18 mouse cellular contexts compared by ENCODE assay signal in genomic region chr11:55601447-55602065, GRCm38 (mm10). TPM values are rescaled to one million over a fixed set of nuclear protein-coding genes. Genes with fewer than 3 reads are reported as not detected.
DNase-seq lines count a peak whose midpoint lies in the region; ATAC-seq lines count a peak whose summit lies in the region.
"Had no signal": no experiment of that assay in that cellular context is flagged by ENCODE, and none has a peak within 500 bp of the region (broad histone marks: within the 10 kb centered on the region; RNA-seq: fewer than 3 reads in every experiment).

No protein-coding gene starts in this region.

- no peaks in the 10 kb centered on the region for H3K9me3 ChIP-seq in neural tube, embryonic 11.5 days (ENCODE audit: control insufficient read depth, low read length)
- H3K9me3 ChIP-seq in hindbrain, embryonic 16.5 days (ENCODE audit: control insufficient read depth, low read length): no peaks in the 10 kb centered on the region
- H3K9me3 ChIP-seq: limb, embryonic 15.5 days had no signal

- 5% methylated on average over 11 of the region's 11 CpGs for WGBS in neural tube, embryonic 11.5 days
- 5% methylated on average over 11 of the region's 11 CpGs for WGBS in hindbrain, embryonic 16.5 days

- H3K9ac ChIP-seq in neural tube, embryonic 11.5 days (ENCODE audit: low read length): no peak overlapping the region
- H3K9ac ChIP-seq in hindbrain, embryonic 16.5 days (ENCODE audit: low read depth, low read length): no peak overlapping the region
- H3K9ac ChIP-seq: limb, embryonic 15.5 days had no signal

- no peaks in the 10 kb centered on the region for H3K27me3 ChIP-seq in neural tube, embryonic 11.5 days (ENCODE audit: control insufficient read depth, insufficient read depth, low read length)
- H3K27me3 ChIP-seq in hindbrain, embryonic 16.5 days (replicated peaks; ENCODE audit: control insufficient read depth, insufficient read depth, low read length): no peaks in the 10 kb centered on the region
- H3K27me3 ChIP-seq: limb, embryonic 15.5 days had no signal

- no peak overlapping the region for H3K4me3 ChIP-seq in neural tube, embryonic 11.5 days (ENCODE audit: low read depth, low read length)
- H3K4me3 ChIP-seq in hindbrain, embryonic 16.5 days (ENCODE audit: low read length): 0 out of 2 replicates have a peak overlapping the region, but pooled peaks have one; percentile 3
- H3K4me3 ChIP-seq: limb, embryonic 15.5 days; myocyte had no signal

- peak; percentile 92 for ATAC-seq in neural tube, embryonic 11.5 days (ENCODE audit: insufficient read depth, low FRiP score, low TSS enrichment)
- ATAC-seq in hindbrain, embryonic 16.5 days: no peak
- ATAC-seq: Patski had no signal

- peak overlapping the region; percentile 58 for H3K4me2 ChIP-seq in neural tube, embryonic 11.5 days (ENCODE audit: low read depth)
- H3K4me2 ChIP-seq in hindbrain, embryonic 16.5 days (ENCODE audit: low read length): peak overlapping the region; percentile 43
- H3K4me2 ChIP-seq: heart, embryonic 11.5 days; limb, embryonic 15.5 days had no signal

- peak overlapping the region; percentile 49; the same call in 1 of the 2 replicates for H3K27ac ChIP-seq in neural tube, embryonic 11.5 days (ENCODE audit: low read depth, low read length)
- no peak overlapping the region for H3K27ac ChIP-seq in hindbrain, embryonic 16.5 days (ENCODE audit: low read depth, low read length)
- H3K27ac ChIP-seq: limb, embryonic 15.5 days; macrophage had no signal

- H3K36me3 ChIP-seq in neural tube, embryonic 11.5 days (ENCODE audit: control insufficient read depth, insufficient read depth, low read length): no peaks in the 10 kb centered on the region
- H3K36me3 ChIP-seq in hindbrain, embryonic 16.5 days (ENCODE audit: control insufficient read depth, insufficient read depth, low read length): no peaks in the 10 kb centered on the region
- H3K36me3 ChIP-seq: limb, embryonic 15.5 days had no signal

- peaks cover 23% of the 10 kb centered on the region for H3K4me1 ChIP-seq in neural tube, embryonic 11.5 days (ENCODE audit: control insufficient read depth, insufficient read depth, low read length)
- H3K4me1 ChIP-seq in hindbrain, embryonic 16.5 days (ENCODE audit: control insufficient read depth, insufficient read depth, low read depth, low read length): peaks cover 13% of the 10 kb centered on the region
- H3K4me1 ChIP-seq: limb, embryonic 15.5 days had no signal

- DNase-seq in cerebellum, postnatal 14 days: peak; percentile 16
- no peak for DNase-seq in cerebellum, adult 11 months
- DNase-seq in neural tube, embryonic 11.5 days (ENCODE audit: low spot score): peak; percentile 75
- DNase-seq in neural tube, embryonic 10.5 days (ENCODE audit: extremely low spot score, low spot score): no peak
- DNase-seq in retina, postnatal 1 day: peak; percentile 39
- DNase-seq in spleen, adult 12 weeks (ENCODE audit: low spot score): no peak
- no peak for DNase-seq in right cerebral cortex, postnatal 36 days (ENCODE audit: low spot score in 2 of 2)
- DNase-seq: adrenal gland, adult 2 months; kidney, adult 2 months; lung, adult 2 months; right cerebral cortex, adult 18-20 months had no signal

RNA-seq across cellular contexts. Expression of gene Glra1, which starts 6.4 kb away (rescaled TPM):
- polyA plus RNA-seq in neural tube, embryonic 11.5 days (2014; fragmentation: Nextera tagmentation; extraction: Ambion mirVana): 5.8 and 5.9 TPM in 2 replicates
- 2.5 and 2.8 TPM in 2 replicates for polyA plus RNA-seq in hindbrain, embryonic 16.5 days (2015; fragmentation: Nextera tagmentation; extraction: Ambion mirVana)
- polyA plus RNA-seq: adrenal gland, adult 2 months; heart, embryonic 11.5 days; kidney, adult 2 months; lung, adult 2 months; macrophage; Patski; urinary bladder, adult 2 months had no signal

Comparison
In these comparisons a context has a peak if more than half of its experiments do, and no peak if none do; other contexts are left out.
1. DNase-seq: peak in cerebellum, postnatal 14 days (2 of 2), neural tube, embryonic 11.5 days (single experiment) and retina, postnatal 1 day (single experiment); none in cerebellum, adult 11 months (single experiment), neural tube, embryonic 10.5 days (single experiment), spleen, adult 12 weeks (single experiment) and right cerebral cortex, postnatal 36 days (0 of 2).